Mouse (Mus musculus) liver, embryonic 15.5 days (tissue): Measurements from ENCODE around the gene Tmem229b. TPM values are rescaled to one million over a fixed set of nuclear protein-coding genes. Genes with fewer than 3 reads are reported as not detected.

Experiments used
- ATAC-seq: fragments of 200-750 bp; cut with Nextera tagmentation; 2 replicates; pipeline ENCODE4 v1.8.0; 2017; ENCODE audit warnings: moderate number of reproducible peaks, mild to moderate bottlenecking, moderate library complexity; ENCODE audit not compliant: insufficient read depth
- H3K27ac ChIP-seq: fragments of 300-500 bp; sonication (generic); replicated peaks from 2 replicates; pipeline ENCODE4 v1.5.1; 2015; ENCODE audit warnings: mild to moderate bottlenecking, inconsistent platforms
- H3K27me3 ChIP-seq: fragments of 300-500 bp; sonication (generic); 2 replicates; pipeline ENCODE4 v1.6.1; 2015; ENCODE audit warnings: mild to moderate bottlenecking, inconsistent platforms
- H3K36me3 ChIP-seq: fragments of 300-500 bp; sonication (generic); replicated peaks from 2 replicates; pipeline ENCODE4 v1.6.1; 2015; ENCODE audit warnings: moderate library complexity, mild to moderate bottlenecking, inconsistent platforms
- H3K4me1 ChIP-seq: fragments of 300-500 bp; sonication (generic); replicated peaks from 2 replicates; pipeline ENCODE4 v1.6.1; 2015; ENCODE audit warnings: inconsistent platforms
- H3K4me2 ChIP-seq: fragments of 300-500 bp; sonication (generic); 2 replicates; pipeline ENCODE4 v1.6.1; 2015; ENCODE audit warnings: moderate library complexity, mild to moderate bottlenecking, inconsistent platforms
- H3K4me3 ChIP-seq: fragments of 300-500 bp; sonication (generic); replicated peaks from 2 replicates; pipeline ENCODE4 v1.5.1; 2015; ENCODE audit warnings: mild to moderate bottlenecking, inconsistent platforms
- H3K9ac ChIP-seq: fragments of 300-500 bp; sonication (generic); 2 replicates; pipeline ENCODE4 v1.6.1; 2015; ENCODE audit warnings: moderate library complexity, mild to moderate bottlenecking, inconsistent platforms
- H3K9me3 ChIP-seq: fragments of 300-500 bp; sonication (generic); replicated peaks from 2 replicates; pipeline ENCODE4 v1.6.1; 2016; ENCODE audit warnings: inconsistent platforms
- WGBS: fragments of 180-500 bp; shearing (Covaris S2); methylation state at CpG from one replicate; pipeline ENCODE4 v1.1.7; 2015; ENCODE audit warnings: mixed read lengths; ENCODE audit not compliant: insufficient replicate concordance; 5-methylcytosine and 5-hydroxymethylcytosine counted together
- polyA plus RNA-seq: library from polyadenylated mRNA; unstranded; fragments of >200 nt; fragmentation: Nextera tagmentation; extraction: Ambion mirVana; gene quantifications from 2 replicates; pipeline ENCODE4 v1.2.1, GENCODE M21; 2015

Tmem229b gene
- polyA plus RNA-seq, 1 experiment from 2014 or later, result 3.5 TPM

DNA sequence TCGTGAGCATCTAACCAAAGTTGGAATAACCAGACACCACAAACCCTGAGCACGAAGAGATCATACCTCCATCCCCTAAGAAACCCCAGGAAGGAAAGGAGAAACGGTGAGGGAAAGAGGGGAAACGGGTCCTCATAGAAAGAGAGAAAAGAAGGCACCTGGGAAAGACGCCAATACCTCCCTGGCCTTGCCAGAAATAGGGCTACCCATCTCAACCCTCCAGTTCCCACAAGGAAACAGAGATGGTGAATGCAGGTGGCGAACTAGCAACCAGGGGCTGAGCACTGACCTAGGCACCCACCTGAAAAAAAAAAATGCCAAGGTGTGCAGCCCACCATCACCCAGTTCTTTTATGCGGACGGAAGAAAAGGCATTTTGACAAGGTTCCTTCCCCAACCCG is 1.4 kb downstream of the Tmem229b start:
- WGBS, result 32% methylated on average over 9 of the region's 9 CpGs
- H3K27me3 ChIP-seq, result peaks cover 44% of the 10 kb centered on the region

DNA sequence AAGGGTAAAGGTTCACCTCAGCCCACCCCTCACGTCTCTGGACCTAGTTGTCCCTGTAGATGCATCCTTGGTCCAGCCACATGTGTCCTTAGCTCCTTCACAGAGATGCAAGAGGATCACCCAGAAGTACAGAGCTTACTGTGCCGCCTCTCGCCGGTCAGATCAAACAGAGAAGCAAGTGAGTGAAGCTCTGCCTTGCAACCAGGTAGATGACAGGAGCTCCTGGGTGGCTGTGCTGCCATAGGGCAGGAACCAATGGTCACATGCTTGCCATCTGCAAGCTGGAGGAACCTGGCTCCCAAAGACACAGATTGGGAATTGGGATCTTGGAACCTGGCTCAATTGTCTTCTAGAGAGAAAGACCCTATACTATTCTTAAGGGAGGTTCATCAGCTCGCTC is 2.0 kb downstream of the Tmem229b start:
- H3K4me2 ChIP-seq, result no peak overlapping the region
- no peaks in the 10 kb centered on the region for H3K9me3 ChIP-seq
- peaks cover 18% of the 10 kb centered on the region for H3K4me1 ChIP-seq
- peaks cover 44% of the 10 kb centered on the region for H3K27me3 ChIP-seq
- H3K4me3 ChIP-seq, result no peak overlapping the region
- no peak for ATAC-seq
- no peak overlapping the region for H3K9ac ChIP-seq
- no peak overlapping the region for H3K27ac ChIP-seq
- WGBS, result 66% methylated on average over 5 of the region's 5 CpGs
- no peaks in the 10 kb centered on the region for H3K36me3 ChIP-seq

More for the DNA sequence above, 1.4 kb downstream of the Tmem229b start:
- H3K4me3 ChIP-seq, result peak overlapping the region; percentile 73
- H3K4me1 ChIP-seq, result peaks cover 18% of the 10 kb centered on the region
- no peak overlapping the region for H3K9ac ChIP-seq
- H3K4me2 ChIP-seq, result peak overlapping the region; percentile 86
- H3K9me3 ChIP-seq, result no peaks in the 10 kb centered on the region
- no peak for ATAC-seq
- no peaks in the 10 kb centered on the region for H3K36me3 ChIP-seq
- no peak overlapping the region for H3K27ac ChIP-seq

DNA sequence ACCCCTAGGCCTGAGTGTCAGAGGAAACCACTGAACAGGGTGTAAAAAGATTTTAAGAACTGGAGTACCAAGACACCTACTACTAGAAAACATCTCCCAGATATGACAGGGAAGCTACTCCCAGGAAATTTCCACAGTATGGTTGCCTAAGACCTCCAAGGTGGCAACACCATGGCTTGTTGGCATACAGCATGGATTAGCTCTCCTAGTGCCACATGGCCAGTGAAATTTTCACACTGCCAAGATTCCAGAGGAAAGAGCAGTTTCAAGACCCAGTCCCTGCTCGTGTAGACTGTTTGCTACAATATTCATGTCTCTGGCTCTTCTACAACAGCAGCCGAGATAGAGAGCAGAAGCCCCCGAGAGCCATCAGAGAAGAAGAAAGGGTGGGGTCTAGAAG is 4.4 kb downstream of the Tmem229b start:
- no peak overlapping the region for H3K4me3 ChIP-seq
- no peak overlapping the region for H3K9ac ChIP-seq
- H3K27me3 ChIP-seq, result peaks cover 38% of the 10 kb centered on the region
- ATAC-seq, result no peak
- peaks cover 18% of the 10 kb centered on the region for H3K4me1 ChIP-seq
- H3K27ac ChIP-seq, result no peak overlapping the region
- H3K4me2 ChIP-seq, result no peak overlapping the region
- no peaks in the 10 kb centered on the region for H3K9me3 ChIP-seq
- 51% methylated on average over 3 of the region's 3 CpGs for WGBS
- no peaks in the 10 kb centered on the region for H3K36me3 ChIP-seq

DNA sequence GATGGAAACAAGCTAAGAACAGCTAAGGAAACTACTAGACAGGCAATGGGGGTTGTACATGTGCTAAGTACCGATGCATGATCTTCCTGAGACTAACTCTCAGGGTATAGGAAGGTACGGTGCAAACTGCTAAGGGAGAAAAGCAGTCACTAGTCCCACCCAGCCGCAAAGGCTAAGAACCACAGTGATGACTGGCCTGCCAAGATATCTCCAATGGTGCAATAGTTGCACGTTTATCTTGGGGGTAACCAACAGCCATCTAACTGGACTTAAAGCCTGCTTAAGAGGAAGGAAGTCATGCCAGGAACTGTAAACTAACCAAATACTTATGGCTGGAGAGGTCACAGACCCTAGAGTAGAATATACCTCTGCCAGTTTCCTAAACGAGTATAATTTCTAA is 5.0 kb downstream of the Tmem229b start:
- H3K4me2 ChIP-seq, result no peak overlapping the region
- peaks cover 17% of the 10 kb centered on the region for H3K4me1 ChIP-seq
- H3K36me3 ChIP-seq, result no peaks in the 10 kb centered on the region
- ATAC-seq, result peak; percentile 69; the same call in 1 of the 2 replicates
- H3K27ac ChIP-seq, result no peak overlapping the region
- H3K9me3 ChIP-seq, result no peaks in the 10 kb centered on the region
- H3K9ac ChIP-seq, result no peak overlapping the region
- WGBS, result 12% methylated on average over 5 of the region's 5 CpGs
- no peak overlapping the region for H3K4me3 ChIP-seq
- H3K27me3 ChIP-seq, result peaks cover 33% of the 10 kb centered on the region

DNA sequence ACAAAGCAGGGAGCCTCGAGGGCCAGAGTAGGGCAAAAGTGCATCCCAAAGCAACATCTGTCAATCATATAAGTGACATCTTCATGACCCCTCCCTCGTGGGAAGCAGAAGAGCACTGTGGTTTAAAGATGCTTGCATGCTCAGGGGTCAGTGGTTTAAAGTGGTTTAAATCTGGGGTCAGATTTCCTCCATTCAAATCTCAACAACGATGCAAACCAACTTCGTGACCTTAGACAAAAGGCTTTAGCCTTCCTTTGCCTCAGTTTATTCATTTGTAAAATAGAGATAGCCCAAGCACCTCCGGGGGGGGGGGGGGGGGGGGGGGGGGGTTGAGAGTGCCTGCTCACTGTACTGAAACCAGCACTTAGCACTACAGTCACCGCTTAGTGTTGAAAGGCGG is 10.7 kb downstream of the Tmem229b start:
- no peak overlapping the region for H3K4me2 ChIP-seq
- no peak overlapping the region for H3K27ac ChIP-seq
- H3K4me1 ChIP-seq, result no peaks in the 10 kb centered on the region
- H3K9me3 ChIP-seq, result no peaks in the 10 kb centered on the region
- no peak for ATAC-seq
- no peaks in the 10 kb centered on the region for H3K36me3 ChIP-seq
- peaks cover 3% of the 10 kb centered on the region; the same call in 1 of the 2 replicates for H3K27me3 ChIP-seq
- H3K4me3 ChIP-seq, result no peak overlapping the region
- H3K9ac ChIP-seq, result no peak overlapping the region
- 48% methylated on average over 6 of the region's 7 CpGs for WGBS

DNA sequence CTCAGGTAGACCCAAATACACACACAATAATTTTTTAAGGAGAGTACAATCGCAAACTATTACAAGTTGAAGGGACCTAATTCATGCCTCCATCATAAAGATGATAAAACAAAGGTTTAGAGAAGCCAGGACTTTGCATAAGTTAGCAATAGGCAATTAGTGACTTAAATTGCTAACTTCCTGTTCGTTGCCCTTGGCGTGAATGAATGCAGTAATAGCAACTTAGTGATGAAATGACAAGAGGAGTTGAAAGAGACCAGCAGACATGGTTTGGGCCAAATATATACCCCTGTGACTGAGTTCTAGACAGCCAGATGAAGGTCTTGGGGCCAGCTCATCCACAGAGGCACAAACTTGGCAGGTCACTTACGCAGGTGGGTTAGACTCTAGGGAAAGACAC is 11.2 kb downstream of the Tmem229b start:
- no peak overlapping the region for H3K4me2 ChIP-seq
- H3K9me3 ChIP-seq, result no peaks in the 10 kb centered on the region
- no peaks in the 10 kb centered on the region for H3K4me1 ChIP-seq
- H3K9ac ChIP-seq, result no peak overlapping the region
- no peak for ATAC-seq
- 71% methylated on average over 4 of the region's 4 CpGs for WGBS
- no peak overlapping the region for H3K4me3 ChIP-seq
- H3K27ac ChIP-seq, result no peak overlapping the region
- H3K27me3 ChIP-seq, result peaks cover 3% of the 10 kb centered on the region; the same call in 1 of the 2 replicates
- no peaks in the 10 kb centered on the region for H3K36me3 ChIP-seq

DNA sequence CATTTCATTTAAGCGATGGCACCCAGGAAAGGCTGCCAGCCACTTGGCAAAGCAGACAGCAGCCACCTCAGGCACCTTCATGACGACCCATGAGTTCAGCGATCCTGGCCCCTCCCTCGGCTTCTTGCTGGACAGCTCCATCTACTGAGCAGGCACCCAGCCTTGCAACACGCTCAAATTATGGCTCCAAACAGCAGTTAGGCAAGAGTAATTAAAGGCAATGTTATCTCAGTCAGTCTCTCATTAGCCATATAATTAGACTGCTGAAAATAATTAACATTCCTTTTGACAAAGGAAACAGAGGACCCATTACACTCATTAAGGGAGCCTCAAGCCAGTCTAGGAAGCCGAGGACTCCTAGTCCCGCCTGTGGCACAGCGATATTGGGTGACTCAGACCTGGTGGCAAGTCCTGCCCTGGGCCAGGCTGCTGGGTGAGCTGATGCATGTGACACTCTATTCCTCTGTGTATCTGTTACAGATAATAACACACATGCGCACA is 19.8 kb downstream of the Tmem229b start:
- ATAC-seq, result no peak

DNA sequence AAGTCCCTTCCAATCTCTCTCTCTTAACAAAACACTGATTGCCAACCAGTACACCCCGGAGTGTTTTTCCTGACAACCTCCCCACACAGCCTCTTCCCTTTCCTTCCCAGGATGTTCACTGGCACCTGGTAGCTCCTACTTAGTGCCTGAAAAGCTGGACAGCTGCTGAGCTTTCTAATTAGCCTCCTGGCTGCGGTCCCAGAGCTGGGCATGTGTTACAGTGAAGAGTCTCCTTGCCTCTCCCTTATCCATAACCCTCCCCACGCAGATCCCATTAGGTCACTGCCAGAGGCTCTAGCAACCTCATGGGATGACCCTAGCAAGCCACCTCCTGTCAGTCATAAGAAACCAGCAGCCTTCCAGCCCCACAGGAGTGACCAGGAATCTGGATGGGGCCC is 23.4 kb downstream of the Tmem229b start:
- Histone ChIP-seq H3K4me3 (no peak overlapping the region), H3K9ac (no peak overlapping the region), H3K27ac (no peak overlapping the region), H3K9me3 (no peaks in the 10 kb centered on the region), H3K4me1 (peaks cover 20% of the 10 kb centered on the region), H3K36me3 (no peaks in the 10 kb centered on the region), H3K27me3 (no peaks in the 10 kb centered on the region), H3K4me2 (no peak overlapping the region)
- ATAC-seq, result no peak
- 64% methylated on average over 3 of the region's 3 CpGs for WGBS

More for the DNA sequence above, 19.8 kb downstream of the Tmem229b start:
- no peak overlapping the region for H3K4me2 ChIP-seq
- no peak overlapping the region for H3K27ac ChIP-seq
- 54% methylated on average over 9 of the region's 9 CpGs for WGBS
- H3K9me3 ChIP-seq, result no peaks in the 10 kb centered on the region
- H3K36me3 ChIP-seq, result no peaks in the 10 kb centered on the region
- H3K9ac ChIP-seq, result no peak overlapping the region
- H3K27me3 ChIP-seq, result no peaks in the 10 kb centered on the region
- H3K4me1 ChIP-seq, result peaks cover 11% of the 10 kb centered on the region
- no peak overlapping the region for H3K4me3 ChIP-seq

DNA sequence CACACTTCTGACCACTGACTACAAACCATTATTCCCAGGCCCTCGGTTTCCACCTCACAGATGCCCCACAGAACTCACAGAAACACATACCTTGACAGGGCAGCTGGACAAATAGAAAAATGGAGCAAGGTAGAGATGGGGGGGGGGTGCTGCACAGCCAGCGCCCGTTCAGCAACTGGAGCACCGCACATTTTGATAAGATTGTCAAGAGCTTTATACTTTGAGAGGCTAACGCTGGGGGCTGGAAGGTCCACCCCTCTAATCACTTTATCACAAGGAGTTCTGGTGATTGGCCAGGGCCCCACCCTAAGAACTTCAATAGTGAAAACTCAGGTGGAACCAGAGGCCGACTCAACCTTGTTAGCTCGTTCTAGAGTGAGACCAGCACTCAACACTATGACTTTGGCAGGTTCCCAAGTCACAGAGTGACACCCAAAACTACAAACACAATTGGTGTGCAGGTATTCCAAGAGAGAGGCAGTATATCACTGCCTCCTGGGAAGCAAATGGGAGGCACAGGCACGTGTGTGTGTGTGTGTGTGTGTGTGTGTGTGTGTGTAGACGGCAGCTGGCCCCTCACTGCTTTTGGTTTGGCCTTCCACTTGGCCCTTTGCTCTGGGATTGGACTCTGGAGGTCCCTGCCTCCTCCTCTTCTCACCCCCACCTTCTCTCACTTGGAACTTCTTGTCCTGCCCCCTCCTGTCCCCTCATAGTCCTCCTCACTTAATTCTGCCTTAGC is 24.0 kb downstream of the Tmem229b start:
- H3K27ac ChIP-seq, result no peak overlapping the region
- H3K4me1 ChIP-seq, result peaks cover 20% of the 10 kb centered on the region
- WGBS, result 29% methylated on average over 9 of the region's 9 CpGs
- H3K9me3 ChIP-seq, result no peaks in the 10 kb centered on the region
- no peak overlapping the region for H3K4me3 ChIP-seq
- no peaks in the 10 kb centered on the region for H3K36me3 ChIP-seq
- H3K9ac ChIP-seq, result no peak overlapping the region
- H3K27me3 ChIP-seq, result no peaks in the 10 kb centered on the region
- no peak for ATAC-seq
- H3K4me2 ChIP-seq, result no peak overlapping the region

DNA sequence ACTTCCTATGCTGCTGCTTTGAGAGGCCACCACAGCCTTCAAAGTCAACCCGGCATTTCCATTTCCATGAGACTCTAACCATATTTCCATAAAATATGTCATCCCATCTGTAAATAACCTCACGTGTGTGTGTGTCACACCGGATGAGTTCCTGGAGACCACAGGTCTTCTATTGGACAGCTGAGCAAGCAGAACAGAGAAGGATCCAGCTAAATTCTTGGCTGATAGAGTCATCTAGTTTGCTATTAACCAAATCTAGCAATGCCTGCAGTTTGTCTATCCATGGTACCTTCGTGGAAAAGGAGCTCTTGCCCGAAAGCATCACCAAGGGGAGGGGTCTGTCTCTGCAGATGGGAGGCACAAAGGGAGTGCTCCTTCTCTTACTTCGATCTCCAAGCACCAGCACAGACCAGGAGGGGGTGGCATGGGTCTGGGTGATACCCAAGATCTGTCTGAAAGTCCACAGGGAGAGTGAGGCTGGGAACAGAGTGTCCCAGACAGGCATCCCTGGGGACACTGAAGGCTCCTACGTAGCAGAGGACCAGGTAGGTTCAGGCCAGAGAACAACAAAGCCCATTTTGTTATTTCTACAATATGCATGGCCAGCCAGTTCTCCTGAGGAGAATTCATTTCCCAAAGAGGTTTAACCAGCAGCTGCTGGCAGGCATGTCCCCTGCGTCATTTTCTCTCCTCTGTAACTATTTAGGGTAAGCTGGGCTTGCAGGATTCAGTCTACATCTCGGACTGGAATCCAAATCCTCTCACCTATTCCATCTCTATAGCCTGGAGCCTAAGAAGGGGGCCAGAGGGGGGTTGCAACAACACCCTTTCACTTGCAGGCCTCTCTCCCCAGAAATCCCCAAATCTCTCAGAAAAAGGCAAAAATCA is 25.2 kb downstream of the Tmem229b start:
- ATAC-seq, result no peak
- H3K4me1 ChIP-seq, result peaks cover 20% of the 10 kb centered on the region
- H3K27ac ChIP-seq, result no peak overlapping the region
- H3K27me3 ChIP-seq, result no peaks in the 10 kb centered on the region
- 59% methylated on average over 9 of the region's 9 CpGs for WGBS
- H3K36me3 ChIP-seq, result no peaks in the 10 kb centered on the region
- H3K9ac ChIP-seq, result no peak overlapping the region
- H3K9me3 ChIP-seq, result no peaks in the 10 kb centered on the region
- no peak overlapping the region for H3K4me2 ChIP-seq
- H3K4me3 ChIP-seq, result no peak overlapping the region

DNA sequence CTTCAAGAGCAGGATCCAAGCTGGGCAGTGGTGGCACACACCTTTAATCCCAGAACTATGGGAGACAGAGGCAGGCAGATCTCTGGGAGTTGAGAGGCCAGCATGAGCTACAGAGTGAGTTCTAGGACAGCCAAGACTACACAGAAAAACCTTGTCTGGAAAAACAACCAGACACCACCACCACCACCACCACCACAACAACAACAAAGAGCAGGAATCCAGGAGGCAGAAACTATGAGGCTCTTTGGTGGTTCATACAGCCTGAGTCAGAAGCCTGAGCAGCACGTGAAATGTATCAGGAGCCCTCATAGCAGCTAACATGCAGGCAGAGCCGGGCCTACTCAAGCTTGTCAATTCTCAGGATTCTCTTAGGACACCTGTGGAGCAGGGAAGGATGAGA is 26.3 kb downstream of the Tmem229b start:
- Histone ChIP-seq H3K4me1 (peaks cover 20% of the 10 kb centered on the region), H3K4me3 (peak overlapping the region; percentile 38; the same call in 1 of the 2 replicates), H3K27ac (peak overlapping the region; percentile 55), H3K9ac (no peak overlapping the region), H3K27me3 (no peaks in the 10 kb centered on the region), H3K4me2 (peak overlapping the region; percentile 34; the same call in 1 of the 2 replicates), H3K36me3 (no peaks in the 10 kb centered on the region), H3K9me3 (no peaks in the 10 kb centered on the region)
- ATAC-seq, result no peak
- WGBS, result 63% methylated on average over 2 of the region's 2 CpGs
